Mouse (Mus musculus): ENCODE measurements at regions not wholly inside any gene's neighbourhood (a gene's known extent, or its start where the extent isn't known, plus 50 kb on each side); places are given as distances from the start of the nearest gene placed in this dataset.

- no peaks in the 10 kb centered on the region for H3K36me3 ChIP-seq (ENCODE audit: control insufficient read depth, insufficient read depth, low read length)
- ATAC-seq (ENCODE audit: insufficient number of reproducible peaks, low FRiP score, low TSS enrichment, low read depth), result no peak
- no peak overlapping the region for H3K4me3 ChIP-seq (ENCODE audit: low read depth, low read length)
- no peak for DNase-seq (ENCODE audit: low spot score)
- no peak overlapping the region for H3K4me2 ChIP-seq (ENCODE audit: low read depth, severe bottlenecking)
- no peak overlapping the region for H3K9ac ChIP-seq (ENCODE audit: low read length)
- no peaks in the 10 kb centered on the region for H3K27me3 ChIP-seq (ENCODE audit: control insufficient read depth, insufficient read depth, low read length)
- no peaks in the 10 kb centered on the region for H3K9me3 ChIP-seq (ENCODE audit: control insufficient read depth, low read length)
- 91% methylated on average over 9 of the region's 9 CpGs for WGBS
- H3K27ac ChIP-seq (replicated peaks; ENCODE audit: low read depth, low read length), result no peak overlapping the region
- H3K4me1 ChIP-seq (ENCODE audit: control insufficient read depth, insufficient read depth, low read length), result no peaks in the 10 kb centered on the region
Observed at GRCm38 (mm10) chr8:35299088-35299487, 466.5 kb upstream of the Gm19410 start.

DNA sequence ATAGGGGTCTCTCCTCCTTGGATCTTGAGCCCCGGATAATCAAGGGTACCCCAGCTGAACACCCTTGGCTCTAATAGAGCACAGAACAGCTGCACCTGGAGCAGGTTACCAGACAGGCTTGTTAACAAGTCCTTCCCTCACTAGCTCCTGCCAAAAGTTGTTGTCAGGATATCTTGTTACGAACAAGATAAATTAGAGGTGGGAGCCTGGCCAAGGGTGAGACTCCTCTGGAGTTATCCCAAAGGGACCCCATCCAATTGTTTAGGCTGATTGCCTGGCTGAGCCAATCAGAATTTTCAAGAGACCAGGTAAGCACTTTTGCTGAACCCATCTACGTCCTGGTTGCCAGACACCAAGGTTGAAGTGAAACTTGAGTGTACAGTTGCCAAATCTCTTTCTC lies 465.2 kb upstream of the Gm19410 start:
- no peaks in the 10 kb centered on the region for H3K4me1 ChIP-seq (ENCODE audit: control insufficient read depth, insufficient read depth, low read length)
- no peak overlapping the region for H3K27ac ChIP-seq (replicated peaks; ENCODE audit: low read depth, low read length)
- 0 out of 2 replicates have a peak overlapping the region, but pooled peaks have one; percentile 2 for H3K4me2 ChIP-seq (ENCODE audit: low read depth, severe bottlenecking)
- H3K4me3 ChIP-seq (ENCODE audit: low read depth, low read length), result no peak overlapping the region
- no peaks in the 10 kb centered on the region for H3K27me3 ChIP-seq (ENCODE audit: control insufficient read depth, insufficient read depth, low read length)
- no peak for DNase-seq (ENCODE audit: low spot score)
- no peak overlapping the region for H3K9ac ChIP-seq (ENCODE audit: low read length)
- no peak for ATAC-seq (ENCODE audit: insufficient number of reproducible peaks, low FRiP score, low TSS enrichment, low read depth)
- H3K36me3 ChIP-seq (ENCODE audit: control insufficient read depth, insufficient read depth, low read length), result no peaks in the 10 kb centered on the region
- no peaks in the 10 kb centered on the region for H3K9me3 ChIP-seq (ENCODE audit: control insufficient read depth, low read length)
- 82% methylated on average over 3 of the region's 3 CpGs for WGBS

DNA sequence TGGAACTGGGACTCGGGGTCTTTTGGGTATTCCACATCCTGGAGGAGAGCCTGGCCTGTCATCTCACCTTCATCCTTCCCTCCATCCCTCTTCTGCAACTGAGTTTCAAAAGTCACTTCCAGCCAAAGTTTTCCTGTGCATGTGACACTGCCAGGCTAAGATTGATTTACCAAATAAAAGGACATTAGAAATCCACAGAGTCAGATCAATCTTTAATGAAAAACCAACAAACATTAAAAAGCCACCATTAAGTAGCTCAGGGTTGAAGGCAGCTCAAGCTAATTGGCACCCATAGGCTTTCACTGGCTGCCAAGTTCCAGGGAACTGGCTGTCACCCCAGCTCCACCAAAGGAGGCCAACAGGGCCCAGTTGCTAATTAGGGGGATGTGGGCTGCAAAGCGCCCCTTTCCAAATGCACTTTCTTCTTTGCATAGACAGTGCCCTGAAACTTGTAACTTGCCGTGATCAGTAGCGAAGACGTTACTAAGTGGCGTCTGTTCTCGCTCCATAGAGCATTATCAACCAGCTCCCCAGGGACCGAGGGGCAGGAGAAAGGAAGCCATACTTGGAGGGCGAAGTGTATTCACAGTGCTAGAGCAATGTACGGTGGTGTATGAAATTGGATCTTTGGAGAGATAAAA lies 464.6 kb upstream of the Gm19410 start:
- no peaks in the 10 kb centered on the region for H3K27me3 ChIP-seq (ENCODE audit: control insufficient read depth, insufficient read depth, low read length)
- H3K4me1 ChIP-seq (ENCODE audit: control insufficient read depth, insufficient read depth, low read length), result no peaks in the 10 kb centered on the region
- H3K36me3 ChIP-seq (ENCODE audit: control insufficient read depth, insufficient read depth, low read length), result no peaks in the 10 kb centered on the region
- H3K4me3 ChIP-seq (ENCODE audit: low read depth, low read length), result no peak overlapping the region
- no peak overlapping the region for H3K27ac ChIP-seq (replicated peaks; ENCODE audit: low read depth, low read length)
- 85% methylated on average over 10 of the region's 10 CpGs for WGBS
- H3K9ac ChIP-seq (ENCODE audit: low read length), result no peak overlapping the region
- no peak overlapping the region for H3K4me2 ChIP-seq (ENCODE audit: low read depth, severe bottlenecking)
- H3K9me3 ChIP-seq (ENCODE audit: control insufficient read depth, low read length), result no peaks in the 10 kb centered on the region
- no peak for DNase-seq (ENCODE audit: low spot score)
- ATAC-seq (ENCODE audit: insufficient number of reproducible peaks, low FRiP score, low TSS enrichment, low read depth), result no peak

GRCm38 (mm10) chr8:35302856-35303255 lies 462.7 kb upstream of the Gm19410 start:
- no peaks in the 10 kb centered on the region for H3K36me3 ChIP-seq (ENCODE audit: control insufficient read depth, insufficient read depth, low read length)
- no peak overlapping the region for H3K9ac ChIP-seq (ENCODE audit: low read length)
- 92% methylated on average over 7 of the region's 7 CpGs for WGBS
- no peaks in the 10 kb centered on the region for H3K4me1 ChIP-seq (ENCODE audit: control insufficient read depth, insufficient read depth, low read length)
- H3K4me2 ChIP-seq (ENCODE audit: low read depth, severe bottlenecking), result no peak overlapping the region
- no peaks in the 10 kb centered on the region for H3K9me3 ChIP-seq (ENCODE audit: control insufficient read depth, low read length)
- H3K4me3 ChIP-seq (ENCODE audit: low read depth, low read length), result no peak overlapping the region
- no peak overlapping the region for H3K27ac ChIP-seq (replicated peaks; ENCODE audit: low read depth, low read length)
- DNase-seq (ENCODE audit: low spot score) (no peak), ATAC-seq (ENCODE audit: insufficient number of reproducible peaks, low FRiP score, low TSS enrichment, low read depth) (no peak)
- H3K27me3 ChIP-seq (ENCODE audit: control insufficient read depth, insufficient read depth, low read length), result no peaks in the 10 kb centered on the region

DNA sequence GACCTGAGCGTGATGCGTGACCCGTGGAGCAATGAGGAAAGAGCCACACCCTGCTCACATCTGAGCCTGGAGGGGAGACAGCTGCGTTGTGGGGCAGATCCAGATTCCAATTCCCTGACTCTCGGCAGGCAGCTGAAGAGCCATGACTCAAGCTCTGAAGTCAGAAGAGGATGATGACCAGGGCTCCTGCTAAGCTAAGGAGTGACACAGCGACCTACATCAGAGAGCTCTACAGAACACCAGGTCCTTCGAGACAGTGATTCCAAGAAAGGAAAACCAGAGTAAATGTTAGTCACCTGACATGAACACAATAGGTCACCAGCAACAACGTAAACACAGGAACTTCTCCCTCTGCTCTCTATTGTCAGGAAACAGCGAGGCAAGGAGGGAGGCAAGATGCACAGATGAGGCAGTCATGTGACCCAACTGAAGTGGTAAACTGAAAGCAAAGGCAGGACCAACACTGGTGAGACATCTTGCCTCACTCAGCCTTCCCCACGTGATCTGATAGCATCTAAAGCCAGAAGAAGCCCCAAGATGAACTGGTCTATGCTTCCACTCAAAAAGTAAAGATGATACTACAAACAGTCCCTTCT lies 444.2 kb upstream of the Gm19410 start:
- H3K9me3 ChIP-seq (ENCODE audit: control insufficient read depth, low read length), result no peaks in the 10 kb centered on the region
- ATAC-seq (ENCODE audit: insufficient number of reproducible peaks, low FRiP score, low TSS enrichment, low read depth), result no peak
- WGBS, result 83% methylated on average over 10 of the region's 10 CpGs
- H3K36me3 ChIP-seq (ENCODE audit: control insufficient read depth, insufficient read depth, low read length), result no peaks in the 10 kb centered on the region
- no peaks in the 10 kb centered on the region for H3K27me3 ChIP-seq (ENCODE audit: control insufficient read depth, insufficient read depth, low read length)
- H3K27ac ChIP-seq (replicated peaks; ENCODE audit: low read depth, low read length), result no peak overlapping the region
- H3K9ac ChIP-seq (ENCODE audit: low read length), result no peak overlapping the region
- no peak for DNase-seq (ENCODE audit: low spot score)
- no peak overlapping the region for H3K4me3 ChIP-seq (ENCODE audit: low read depth, low read length)
- H3K4me1 ChIP-seq (ENCODE audit: control insufficient read depth, insufficient read depth, low read length), result no peaks in the 10 kb centered on the region
- no peak overlapping the region for H3K4me2 ChIP-seq (ENCODE audit: low read depth, severe bottlenecking)

- DNase-seq (ENCODE audit: low spot score), result no peak
- ATAC-seq (ENCODE audit: insufficient number of reproducible peaks, low FRiP score, low TSS enrichment, low read depth), result no peak
- Histone ChIP-seq H3K27ac (replicated peaks; ENCODE audit: low read depth, low read length) (no peak overlapping the region), H3K9ac (ENCODE audit: low read length) (no peak overlapping the region), H3K4me3 (ENCODE audit: low read depth, low read length) (no peak overlapping the region), H3K4me2 (ENCODE audit: low read depth, severe bottlenecking) (no peak overlapping the region), H3K27me3 (ENCODE audit: control insufficient read depth, insufficient read depth, low read length) (no peaks in the 10 kb centered on the region), H3K4me1 (ENCODE audit: control insufficient read depth, insufficient read depth, low read length) (no peaks in the 10 kb centered on the region), H3K9me3 (ENCODE audit: control insufficient read depth, low read length) (no peaks in the 10 kb centered on the region), H3K36me3 (ENCODE audit: control insufficient read depth, insufficient read depth, low read length) (no peaks in the 10 kb centered on the region)
- 78% methylated on average over 15 of the region's 15 CpGs for WGBS
Observed at GRCm38 (mm10) chr8:35323180-35323975, 442.2 kb upstream of the Gm19410 start.

All from limb, embryonic 11.5 days (tissue).